Mouse (Mus musculus) kidney, postnatal 14 days (tissue): ENCODE measurements at regions not wholly inside any gene's neighbourhood (a gene's known extent, or its start where the extent isn't known, plus 50 kb on each side); places are given as distances from the start of the nearest gene placed in this dataset.

Source experiments
- DNase-seq: peaks from one replicate; pipeline ENCODE4 v3.0.0; 2022; ENCODE audit warnings: mixed read lengths

DNA sequence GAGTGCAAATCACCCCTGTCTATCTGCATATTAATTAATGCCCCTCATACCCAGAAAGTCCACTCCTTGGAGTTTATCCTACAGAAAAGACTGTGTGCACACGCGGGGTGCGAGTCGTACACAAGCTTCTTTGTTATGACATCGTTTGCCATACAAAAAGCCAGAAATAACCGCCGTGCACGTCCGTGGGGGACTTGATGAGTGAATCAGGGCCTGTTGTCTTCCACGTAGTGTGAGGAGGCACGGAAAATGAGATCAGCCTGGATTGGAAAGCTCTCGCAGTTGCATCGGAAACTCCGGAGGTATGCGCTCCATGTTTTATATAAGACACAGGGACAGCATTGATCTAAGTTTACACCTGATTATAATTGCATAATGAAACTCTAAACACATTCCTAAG lies 120.3 kb downstream of the Etnk1 start:
- no peak for DNase-seq

DNA sequence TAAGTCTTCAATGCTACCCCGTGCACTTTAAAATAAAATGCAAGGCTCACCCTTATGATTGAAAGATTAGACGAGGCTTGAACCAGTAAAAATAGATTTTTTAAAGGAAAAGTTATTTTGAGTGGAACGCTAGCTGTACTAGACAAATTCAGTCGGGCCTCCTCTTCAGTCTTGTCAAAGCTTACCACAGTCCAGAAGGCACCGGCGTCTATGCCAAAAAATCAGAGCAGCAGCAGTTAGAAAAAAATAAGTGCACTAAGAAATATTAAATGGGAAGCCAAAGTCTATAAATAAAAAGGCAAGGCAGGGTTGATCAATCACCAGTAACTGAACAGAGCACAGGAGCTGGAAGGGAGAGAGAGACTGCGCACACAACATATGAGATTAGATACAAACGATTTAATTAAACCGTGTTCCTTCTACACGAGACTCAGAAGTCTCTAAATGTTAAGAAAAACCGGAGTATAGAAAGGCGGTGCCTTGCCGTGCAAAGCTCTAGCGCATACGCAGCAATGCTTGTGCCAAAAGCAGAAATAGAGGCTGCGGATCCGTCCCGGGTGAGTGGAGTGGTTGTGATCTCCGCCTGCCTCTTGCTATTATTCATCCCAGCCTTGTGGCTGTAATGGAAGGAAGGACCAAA lies 121.6 kb downstream of the Etnk1 start:
- DNase-seq: no peak

DNA sequence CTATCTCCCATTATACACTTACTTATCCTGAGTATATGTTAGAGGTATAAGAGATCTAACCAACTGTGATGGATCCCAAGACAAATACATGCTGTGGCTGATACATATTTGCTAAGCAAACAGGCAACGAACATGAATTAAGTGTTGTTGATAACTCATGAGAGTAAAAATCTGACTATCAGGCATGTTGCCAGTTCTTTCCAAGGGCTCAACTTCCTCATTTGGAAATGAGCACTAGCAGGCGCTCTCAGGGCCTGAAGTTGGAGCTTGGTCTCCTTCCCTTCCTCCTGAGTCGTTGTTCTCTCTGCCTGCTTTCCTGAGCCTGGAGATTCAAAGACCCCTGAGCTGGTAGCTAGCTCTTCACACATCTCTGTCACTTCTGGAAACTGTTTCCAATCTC lies 126.6 kb downstream of the Etnk1 start:
- DNase-seq: no peak

DNA sequence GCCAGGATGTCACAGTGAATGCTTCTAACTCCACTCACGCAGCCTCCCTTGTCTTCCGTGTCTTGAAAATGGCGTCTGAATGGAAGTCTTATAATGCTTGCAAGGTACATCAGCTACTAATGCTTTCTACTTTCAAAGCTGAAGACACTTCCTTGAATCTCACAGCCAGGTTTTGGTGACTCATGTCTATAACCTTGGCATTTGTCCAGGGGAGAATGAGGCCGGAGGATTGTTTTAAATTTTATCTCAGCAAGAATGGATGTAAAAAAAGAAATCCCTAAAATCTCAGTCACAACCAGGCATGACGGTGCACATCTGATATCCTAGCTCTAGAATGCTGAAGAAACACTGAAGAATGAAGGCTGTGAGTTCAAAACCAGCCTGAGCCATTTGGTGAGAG lies 131.4 kb downstream of the Etnk1 start:
- DNase-seq: no peak

DNA sequence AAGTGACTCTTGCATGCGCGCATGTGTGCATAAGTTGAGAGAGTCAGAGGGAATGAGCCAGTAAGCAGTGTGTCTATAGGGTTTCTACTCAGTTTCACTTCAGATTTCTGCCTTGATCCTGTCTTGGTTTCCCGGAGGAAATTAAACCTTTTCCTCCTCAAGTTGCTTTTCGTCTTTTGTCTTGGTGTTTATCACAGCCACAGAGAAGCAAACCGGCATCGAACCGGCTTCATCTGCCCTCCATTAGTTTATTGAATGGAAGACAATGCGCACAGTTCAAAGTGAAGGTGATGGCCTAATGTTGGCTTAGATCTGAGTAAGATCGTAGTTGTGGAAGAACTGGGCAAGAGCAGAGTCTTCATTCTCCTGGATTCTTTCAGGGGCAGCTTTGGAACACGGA lies 134.4 kb downstream of the Etnk1 start:
- no peak for DNase-seq

DNA sequence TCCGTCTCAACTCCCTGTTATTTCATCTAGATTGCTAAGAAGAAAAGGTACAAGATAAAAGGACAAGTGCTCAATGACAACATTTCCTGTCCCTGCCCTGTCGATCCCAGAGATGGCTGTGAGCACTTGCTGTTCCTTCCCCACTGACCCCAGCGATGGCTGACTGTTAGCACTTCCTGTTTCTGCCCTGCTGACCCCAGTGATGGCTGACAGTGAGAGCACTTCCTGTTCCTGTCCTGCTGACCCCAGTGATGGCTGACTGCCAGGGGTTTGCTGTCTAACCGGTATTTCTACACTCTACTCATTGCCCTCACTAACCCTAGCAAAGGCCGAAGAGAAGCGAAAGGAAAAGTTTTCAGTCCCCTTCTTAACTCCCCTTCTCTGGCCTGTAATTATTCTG lies 140.3 kb downstream of the Etnk1 start:
- DNase-seq: peak; percentile 77

DNA sequence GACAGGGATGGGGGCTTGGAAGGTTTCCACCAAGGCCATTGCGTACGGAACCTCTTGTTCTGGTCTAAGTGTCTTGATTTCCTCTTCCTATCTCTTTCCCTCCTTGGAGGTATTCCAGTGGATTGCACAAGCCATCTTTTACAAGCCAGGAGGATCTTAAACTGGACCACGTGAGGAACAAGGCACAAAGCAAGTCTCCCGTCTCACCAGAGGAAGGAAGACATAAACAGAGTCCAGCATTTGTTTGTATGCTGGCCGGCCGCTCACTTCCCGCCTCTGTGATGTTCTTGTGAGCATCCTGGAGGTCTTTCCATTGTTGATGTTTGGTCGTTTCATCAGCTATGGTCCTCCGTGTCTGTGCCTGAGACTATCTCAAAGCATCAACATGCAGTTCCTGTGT lies 148.8 kb downstream of the Etnk1 start:
- DNase-seq: peak; percentile 45

DNA sequence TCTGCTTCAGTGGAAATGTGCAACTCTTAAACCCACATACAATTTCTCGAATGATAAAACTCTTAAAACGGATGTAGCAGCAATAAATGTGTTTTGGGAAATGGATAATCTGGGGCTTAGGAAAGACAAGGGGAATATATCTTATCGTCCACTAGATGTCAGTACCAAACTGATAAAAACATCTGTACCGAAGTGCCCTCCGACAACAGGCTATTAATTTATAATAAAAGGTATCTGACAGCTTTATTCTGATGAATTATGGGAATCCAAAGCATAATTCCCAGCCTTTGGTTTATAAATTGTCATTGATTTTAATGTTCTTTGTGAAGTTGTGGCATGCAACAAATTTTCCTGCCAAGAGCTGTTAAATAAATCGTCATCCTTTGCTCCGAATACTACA lies 153.4 kb downstream of the Etnk1 start:
- no peak for DNase-seq

DNA sequence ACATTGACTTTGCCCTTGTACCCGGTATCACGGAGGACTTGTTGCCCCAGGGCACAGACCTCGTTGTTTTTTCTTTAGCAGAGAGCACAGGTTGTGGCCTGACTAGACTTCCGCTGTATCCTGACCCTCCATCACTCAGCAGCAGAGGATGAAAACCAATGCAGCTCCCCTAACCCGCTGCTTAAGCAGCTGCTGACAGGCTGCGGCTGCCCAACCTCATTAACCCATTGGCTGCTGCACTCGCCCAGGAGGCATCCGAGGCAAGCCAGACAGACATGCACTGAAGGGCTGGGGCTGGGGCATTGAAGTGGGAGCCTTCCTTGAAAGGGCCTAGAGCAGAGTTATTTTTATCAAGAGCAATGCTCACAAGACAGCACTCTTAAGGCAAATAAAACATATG lies 157.6 kb downstream of the Etnk1 start:
- DNase-seq: no peak

DNA sequence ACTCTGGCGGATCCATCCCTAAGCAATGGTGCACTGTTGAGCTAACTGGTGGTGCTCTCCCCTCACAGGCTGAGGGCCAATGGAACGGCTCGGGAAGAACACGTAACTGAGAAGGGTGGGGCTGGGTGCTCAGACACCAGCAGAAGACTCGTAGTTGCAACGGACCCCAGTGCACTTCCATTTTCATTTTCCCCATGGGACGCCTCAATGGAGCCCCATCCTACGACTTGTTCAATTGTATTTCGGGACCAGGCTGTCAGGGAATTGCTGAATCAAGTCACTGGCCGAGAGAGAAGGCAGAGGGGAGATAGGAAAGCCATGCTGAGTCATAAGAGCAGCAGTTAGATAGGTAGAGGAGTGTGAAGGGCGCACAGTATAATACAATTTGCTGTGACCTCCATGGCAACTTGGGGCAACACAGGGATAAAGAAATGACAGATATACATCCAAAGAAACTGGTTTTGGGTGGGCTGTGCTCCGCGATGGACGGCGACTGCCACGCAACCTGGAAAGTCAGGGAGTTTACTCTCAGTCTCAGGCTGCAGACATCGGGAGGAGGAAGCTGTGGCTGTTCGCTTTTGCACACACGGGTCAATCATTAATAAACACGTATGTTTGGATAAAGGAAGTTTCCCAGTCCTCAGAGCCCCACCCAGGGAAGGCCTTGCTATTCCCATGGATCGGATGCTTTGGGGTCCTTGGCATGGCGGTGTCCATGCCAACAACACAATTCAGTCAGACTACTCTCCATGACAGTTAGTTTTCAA lies 160.1 kb downstream of the Etnk1 start:
- DNase-seq: peak; percentile 22

DNA sequence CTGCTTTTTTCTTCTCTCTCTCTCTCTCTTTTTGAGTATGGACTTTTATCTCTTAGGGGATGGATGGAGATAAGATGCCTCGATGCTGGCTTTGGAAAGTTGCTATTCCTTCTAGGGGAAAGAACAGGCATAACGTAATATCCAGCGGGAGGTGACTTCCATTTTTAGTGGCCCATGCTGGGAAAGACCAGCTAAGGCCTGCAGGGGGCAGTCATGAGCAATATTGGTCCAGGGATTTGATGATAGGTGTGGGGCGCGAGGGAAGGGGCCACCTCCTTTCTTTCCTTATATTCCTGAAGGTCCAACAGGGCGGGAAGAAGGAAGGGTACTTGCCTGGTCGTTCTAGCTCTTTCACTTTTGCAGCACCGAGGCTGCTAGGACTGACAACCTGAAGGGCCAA lies 160.8 kb downstream of the Etnk1 start:
- no peak for DNase-seq

DNA sequence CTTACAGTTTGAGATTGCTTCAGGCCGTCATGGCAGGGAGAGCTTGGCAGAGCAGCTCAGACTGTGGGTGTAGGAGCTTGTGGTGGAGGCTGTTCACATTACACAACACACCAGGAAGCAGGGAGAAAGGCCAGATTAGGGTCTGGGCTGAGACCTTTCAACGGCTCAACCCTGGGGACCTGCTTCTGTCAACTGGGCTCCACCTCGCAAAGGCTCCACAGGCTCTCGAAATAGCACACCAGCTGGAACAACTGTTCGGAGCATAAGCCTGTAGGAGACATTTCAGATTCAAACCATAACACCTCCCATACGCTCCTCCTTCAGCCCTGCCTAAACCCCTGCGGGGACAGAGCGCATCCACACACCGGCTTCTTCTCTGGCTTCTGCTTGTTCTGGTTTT lies 161.2 kb downstream of the Etnk1 start:
- DNase-seq: no peak

DNA sequence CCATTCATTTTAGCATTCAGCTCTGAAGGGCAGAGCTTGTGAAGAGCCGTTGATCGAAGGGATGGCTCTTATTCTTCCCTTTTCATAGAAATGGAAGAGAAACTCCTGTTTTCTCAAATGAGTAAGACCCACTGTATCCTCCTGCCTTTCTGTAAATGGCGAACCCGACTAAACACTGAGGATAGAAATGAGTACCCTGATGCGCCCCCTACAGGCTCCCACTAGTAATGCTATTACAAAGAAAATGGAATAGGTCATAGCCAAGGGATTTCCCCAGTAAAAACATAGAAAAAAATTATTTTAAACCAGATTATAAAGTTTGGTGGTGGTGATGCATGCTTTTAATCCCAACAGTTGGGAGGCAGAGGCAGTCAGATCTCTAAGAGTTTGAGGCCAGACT lies 162.1 kb downstream of the Etnk1 start:
- no peak for DNase-seq

DNA sequence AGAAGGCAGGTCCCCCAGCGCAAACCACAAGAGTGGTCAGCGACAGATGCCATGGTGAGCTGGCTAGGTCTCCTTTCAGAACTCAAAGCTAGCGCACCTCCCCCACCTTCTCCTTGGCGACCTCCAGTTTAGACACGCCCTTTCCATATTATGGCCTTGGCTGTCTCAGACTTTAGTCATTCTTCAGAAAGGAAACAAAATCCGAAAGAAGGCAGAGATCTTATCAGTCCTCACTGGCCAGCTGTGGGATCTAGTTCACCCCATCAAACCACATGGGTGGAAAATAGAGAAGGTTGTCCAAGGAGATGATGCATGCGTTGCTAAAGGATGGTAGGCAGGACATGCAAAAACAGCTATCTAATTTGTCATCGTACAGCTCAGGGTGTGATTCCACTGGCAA lies 166.5 kb downstream of the Etnk1 start:
- DNase-seq: no peak

DNA sequence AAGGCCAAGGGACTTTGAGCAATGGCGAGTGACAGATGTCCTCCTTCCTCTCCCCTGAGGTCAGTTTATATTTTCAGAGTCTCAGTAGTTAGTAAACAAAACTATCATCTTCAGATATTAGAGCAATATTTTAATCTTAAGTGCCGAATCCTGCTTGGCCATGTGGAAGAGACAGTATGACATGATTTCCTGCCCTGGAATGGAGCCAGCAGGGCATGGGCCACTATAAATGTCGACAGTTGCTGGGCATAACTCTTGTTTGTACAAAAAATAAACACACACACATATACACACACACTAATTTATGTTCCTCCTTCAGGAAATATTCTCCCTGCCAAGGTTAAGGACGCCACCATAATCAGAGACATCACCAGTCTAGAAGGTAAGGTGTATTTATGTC lies 169.6 kb downstream of the Etnk1 start:
- no peak for DNase-seq

DNA sequence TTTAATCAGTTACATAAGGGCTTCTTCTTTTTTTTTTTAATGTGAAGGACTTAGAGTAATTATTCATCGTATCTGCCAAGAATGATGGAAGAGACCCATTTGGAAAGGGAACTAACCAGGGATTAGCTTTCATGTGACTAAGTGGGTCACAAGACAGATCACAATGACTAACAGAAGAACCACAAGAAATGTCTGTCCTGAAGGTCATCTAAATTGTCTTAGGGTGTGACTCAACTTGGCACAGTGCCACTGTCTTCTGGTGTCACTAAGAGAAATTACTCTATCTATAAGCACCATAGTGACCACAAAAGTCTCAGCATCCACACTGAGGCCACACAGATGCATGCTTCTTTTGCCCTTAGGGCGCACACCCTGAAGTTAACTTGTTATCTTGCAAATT lies 182.0 kb downstream of the Etnk1 start:
- no peak for DNase-seq

DNA sequence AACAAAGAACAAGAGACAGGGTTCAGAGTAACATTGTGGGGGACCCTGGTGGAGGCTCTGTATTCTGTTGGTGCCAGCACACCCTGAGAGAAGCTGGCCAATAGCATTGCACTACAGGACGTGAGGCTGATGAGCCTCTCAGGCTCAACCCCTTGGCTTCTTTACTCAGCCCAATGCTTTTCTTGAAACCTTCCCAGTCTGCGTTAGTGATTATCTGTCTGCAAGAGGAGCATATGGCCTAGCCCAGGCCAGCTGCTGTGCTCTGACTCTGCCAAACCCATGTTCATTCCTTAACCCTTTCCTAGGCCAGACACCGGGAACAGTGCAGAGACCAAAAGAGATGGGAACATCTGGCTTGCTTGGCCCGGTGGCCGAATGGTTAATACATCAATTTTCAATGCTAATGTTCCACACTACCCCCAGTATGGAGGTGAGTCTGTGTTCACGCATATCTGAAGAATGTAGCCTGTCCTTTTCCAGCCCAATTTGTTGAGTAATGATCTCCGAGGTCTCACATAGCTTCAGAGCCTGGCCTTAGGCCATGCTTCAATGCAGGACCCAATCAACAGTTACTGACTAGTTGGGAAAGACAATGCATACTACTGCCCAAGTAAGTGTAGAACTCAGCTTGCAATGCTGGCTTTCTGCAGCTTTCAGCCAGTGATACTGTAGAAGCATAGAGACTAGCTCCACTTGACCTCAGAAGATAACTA lies 192.5 kb downstream of the Etnk1 start:
- no peak for DNase-seq

DNA sequence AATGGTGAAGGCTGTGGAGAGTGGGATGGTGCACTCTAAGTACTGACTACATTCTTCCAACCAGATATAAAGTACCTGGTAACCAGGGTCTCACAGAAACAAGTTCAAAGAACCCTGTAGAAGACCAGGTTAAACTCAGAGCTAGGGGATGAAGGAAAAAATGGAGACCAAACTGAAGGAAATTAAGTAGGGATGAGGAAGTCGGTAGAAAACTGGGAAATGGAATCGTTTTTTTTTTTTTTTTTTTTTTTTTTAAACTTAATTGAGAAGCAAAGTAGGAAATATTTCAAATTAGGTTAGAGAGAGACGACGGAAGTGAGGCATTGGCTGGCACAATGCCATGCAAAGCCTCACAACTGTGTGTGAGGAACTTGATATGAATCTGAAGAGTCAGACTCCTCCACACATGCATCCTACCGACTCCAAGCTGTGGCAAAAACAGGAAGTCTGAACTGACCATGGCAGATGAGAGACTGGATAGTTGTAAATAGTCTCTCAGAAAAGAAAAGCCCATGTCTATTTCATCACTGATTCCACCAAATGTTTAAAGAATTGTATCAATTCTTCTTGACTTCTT lies 194.2 kb downstream of the Etnk1 start:
- no peak for DNase-seq

DNA sequence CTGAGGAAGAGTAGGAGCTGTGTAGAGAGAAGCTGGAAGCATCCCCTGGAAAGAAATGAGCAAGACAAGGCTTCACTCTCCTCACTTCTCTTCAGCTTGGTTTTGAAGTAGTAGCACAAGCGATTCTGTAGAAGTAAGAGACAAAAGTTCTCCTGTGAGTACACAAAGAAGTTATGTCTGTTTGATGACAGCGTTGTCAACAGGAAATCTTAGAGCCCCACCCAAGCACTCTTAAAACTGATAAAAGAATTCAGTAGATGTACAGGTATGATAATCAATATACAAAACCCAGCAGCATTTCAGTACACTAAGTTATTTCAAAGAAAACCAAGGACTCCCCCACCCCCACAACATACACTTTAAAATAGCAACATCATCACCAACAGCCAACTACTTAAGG lies 194.9 kb downstream of the Etnk1 start:
- DNase-seq: no peak

DNA sequence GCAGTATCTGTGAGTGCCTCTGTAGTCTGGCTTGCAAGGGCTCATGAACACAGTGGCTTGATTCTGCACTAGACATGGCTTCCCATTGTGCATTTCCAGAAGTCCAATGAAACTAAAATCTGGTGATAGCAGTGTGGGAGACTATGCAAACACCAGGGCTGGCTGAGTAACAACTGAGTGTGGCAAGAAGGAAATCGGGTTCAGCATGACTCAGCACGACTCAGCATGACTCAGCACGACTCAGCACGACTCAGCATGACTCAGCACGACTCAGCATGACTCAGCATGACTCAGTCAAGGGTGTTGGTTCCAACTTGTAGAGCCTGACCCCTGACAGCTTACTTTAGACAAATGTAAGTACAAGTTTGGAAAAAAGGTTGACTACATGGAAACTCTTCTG lies 198.8 kb downstream of the Etnk1 start:
- DNase-seq: no peak

DNA sequence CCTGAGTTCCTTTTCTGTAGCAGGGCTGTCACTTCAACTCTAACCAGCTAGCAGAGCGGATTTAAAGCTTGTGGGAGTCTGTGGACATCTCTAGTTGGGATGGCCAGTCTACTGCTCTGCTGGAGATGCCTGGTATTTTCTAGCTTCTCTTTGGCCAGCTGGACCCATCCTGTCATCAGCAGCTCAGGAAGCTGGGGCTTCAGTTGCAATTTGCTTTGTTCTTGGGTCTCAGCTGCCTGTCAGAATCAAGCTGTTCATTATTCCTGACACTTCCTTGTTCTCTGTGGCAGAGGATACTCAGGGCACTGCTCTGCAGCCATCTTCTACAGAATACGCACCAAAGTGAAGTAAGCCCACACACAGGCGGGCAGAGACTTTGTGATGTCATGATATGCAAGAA lies 200.8 kb downstream of the Etnk1 start:
- no peak for DNase-seq

DNA sequence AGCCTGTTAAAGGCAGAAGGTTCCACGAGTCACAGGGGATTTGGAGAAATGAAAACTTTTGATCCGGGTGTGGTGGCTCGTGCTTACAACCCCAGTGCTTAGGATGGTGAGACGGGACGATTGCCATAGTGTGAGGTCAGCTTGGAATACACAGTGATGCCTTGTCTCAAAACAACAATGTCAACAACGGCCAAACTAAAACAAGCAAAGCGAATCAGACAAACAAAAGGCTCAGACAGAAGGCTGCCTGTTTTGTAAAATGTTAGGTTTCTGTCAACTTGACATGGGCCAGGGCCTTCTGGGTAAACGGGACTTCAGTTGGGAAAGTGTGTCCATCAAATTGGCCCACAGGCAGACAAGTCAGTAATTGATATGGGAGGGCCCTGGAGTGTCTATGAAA lies 201.6 kb downstream of the Etnk1 start:
- DNase-seq: no peak

DNA sequence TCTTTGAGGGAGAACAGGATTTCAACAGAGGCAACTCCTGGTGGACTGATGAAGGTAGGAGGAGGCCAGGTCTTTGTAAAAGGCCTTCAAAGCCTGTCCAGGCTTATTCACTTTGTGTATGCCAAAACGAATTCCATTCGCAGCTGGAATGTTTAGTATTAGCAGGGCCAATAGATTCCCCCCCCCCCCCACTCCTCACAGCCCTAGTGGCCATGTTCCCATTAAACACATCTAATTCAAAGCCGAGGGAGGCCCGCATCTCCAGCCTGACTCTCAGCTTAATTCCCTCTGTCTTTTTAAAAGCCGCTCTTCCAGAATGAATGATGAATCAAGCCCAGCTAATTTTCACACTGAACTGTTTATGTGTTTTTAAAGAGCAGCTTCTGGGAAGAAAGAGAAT lies 205.5 kb downstream of the Etnk1 start:
- no peak for DNase-seq

DNA sequence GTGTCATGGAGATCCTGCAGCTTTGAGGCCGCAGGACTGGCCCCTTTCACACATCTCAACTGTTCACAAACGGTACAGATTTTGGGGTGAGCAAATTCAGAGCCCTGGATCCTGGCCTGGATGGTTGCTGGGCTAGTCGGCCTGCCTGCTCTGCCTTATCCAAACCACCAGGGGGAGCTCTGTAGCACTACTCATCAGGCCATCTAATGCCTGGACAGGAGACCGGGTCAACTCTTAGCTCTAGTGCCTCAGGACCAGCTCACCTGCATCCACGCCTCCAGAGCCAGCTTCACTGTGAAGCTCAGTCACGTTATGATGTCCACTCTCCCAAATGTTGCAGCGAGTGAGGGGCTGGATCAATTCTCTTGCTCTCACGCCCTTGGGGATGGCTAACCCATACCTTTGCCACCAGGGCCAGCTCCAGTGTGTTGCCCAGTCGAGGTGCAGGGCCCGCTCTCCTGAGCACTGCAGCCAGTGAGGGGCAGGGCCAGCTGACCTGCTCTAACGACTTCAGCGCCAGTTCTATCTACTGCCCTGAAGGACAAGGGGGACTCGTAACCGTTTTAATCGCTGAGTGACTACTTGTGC lies 206.8 kb downstream of the Etnk1 start:
- DNase-seq: peak; percentile 53
